Mouse (Mus musculus) R1 (cell line): ENCODE data around the gene Ppard.

Experiments
- DNase-seq: peaks from one replicate; pipeline ENCODE4 v3.0.0-alpha.2; 2018; ENCODE audit warnings: low read depth, low spot score

Ppard gene

DNA sequence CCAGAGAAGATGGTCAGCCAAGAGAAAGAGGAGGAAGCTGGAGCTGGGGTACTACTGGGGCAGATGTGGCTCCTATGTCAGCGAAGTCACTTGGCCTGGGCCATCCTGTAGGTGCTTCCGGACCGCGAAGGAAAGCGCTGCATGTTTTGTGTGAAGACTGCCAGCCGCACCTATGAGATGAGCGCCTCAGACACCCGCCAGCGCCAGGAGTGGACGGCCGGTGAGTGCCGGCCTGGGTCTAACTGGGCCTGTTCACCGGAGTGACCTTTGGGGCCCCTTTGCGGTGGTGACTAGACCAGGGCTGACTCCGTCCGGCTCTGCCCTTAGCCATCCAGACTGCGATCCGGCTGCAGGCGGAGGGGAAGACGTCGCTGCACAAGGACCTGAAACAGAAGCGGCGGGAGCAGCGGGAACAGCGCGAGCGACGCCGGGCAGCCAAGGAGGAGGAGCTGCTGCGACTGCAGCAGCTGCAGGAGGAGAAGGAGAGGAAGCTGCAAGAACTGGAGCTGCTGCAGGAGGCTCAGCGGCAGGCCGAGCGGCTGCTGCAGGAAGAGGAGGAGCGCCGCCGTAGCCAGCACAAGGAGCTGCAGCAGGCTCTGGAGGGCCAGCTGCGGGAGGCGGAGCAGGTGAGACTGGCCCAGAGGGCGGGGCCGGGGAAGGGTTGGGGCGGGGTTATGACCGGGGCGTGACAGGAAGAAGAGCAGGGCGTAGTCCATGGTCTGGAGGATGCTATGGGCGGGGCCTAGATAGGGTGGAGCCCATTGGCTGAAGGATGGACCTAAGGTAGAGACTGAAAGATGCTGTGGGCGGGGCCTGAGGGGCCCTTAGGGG, 8.7 kb upstream of the Ppard start:
- peak; percentile 100 for DNase-seq

DNA sequence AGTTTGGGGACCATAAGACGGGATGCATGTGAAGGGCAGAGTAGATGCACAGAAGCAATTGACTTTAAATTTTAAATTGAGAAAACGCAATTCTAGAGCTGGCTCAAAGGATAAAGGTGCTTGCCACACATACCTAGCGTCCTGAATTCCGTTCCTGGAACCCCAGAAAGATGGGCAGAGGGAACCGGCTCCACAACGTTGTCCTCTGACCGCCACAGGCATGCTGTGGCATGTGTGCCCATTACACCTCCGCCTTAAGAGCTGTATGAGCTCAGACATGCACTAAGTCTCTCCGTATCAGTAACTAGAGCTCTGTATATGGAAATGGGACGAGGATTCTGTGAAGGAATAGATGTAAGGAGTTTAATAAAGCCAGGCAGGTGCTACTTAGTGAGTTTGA, 7.9 kb upstream of the Ppard start:
- DNase-seq = no peak

DNA sequence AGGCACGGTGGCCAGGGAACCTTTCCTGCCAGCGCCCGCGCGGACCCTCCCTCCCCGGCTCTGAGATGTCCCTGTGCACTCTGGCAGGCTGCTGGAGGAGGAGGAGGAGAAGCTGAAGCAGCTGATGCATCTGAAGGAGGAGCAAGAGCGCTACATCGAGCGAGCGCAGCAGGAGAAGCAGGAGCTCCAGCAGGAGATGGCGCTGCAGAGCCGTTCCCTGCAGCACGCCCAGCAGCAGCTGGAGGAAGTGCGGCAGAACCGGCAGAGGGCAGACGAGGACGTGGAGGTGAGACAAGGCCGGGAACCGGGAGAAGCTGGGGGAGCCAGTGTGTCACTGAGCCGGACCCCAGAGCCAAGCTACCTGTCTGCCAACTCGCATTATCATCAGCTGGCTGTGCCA, 6.5 kb upstream of the Ppard start:
- peak; percentile 92 for DNase-seq

GRCm38 (mm10) chr17:28230486-28230885, 2.0 kb upstream of the Ppard start:
- peak; percentile 54 for DNase-seq

- DNase-seq = peak; percentile 85
Observed at GRCm38 (mm10) chr17:28231026-28231736, 1.3 kb upstream of the Ppard start.

DNA sequence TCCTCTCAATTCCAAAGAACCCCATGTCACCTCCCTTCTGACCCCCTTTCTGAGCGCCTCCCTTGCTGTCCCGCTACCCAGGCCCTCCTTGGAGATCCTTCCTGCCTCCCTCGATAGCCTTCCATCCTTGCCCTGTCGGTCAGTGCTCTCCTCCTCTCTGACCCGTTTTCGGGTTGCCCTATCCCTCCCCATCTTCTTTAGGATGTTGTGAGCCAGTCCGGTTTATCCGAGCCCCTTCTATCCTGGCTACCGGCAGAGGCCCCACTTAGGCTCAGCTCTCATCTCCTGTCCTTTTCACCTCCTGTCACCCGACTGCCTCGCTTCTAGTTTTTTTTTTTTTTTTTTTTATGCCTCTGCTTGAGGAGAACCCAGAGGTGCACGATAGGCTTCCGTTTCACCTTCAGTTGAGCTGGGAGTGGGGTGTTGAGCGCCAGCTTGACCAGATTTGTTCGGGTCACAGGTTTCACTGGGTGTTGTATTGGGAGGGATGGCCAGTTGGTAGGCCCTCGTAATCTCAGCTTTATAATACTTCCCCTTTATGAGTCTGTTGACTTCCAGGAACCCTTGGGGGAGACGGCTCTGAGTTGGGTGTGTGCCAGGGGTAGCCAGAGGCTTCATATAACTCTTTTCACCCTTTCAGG, 711 bp downstream of the Ppard start:
- DNase-seq = no peak

DNA sequence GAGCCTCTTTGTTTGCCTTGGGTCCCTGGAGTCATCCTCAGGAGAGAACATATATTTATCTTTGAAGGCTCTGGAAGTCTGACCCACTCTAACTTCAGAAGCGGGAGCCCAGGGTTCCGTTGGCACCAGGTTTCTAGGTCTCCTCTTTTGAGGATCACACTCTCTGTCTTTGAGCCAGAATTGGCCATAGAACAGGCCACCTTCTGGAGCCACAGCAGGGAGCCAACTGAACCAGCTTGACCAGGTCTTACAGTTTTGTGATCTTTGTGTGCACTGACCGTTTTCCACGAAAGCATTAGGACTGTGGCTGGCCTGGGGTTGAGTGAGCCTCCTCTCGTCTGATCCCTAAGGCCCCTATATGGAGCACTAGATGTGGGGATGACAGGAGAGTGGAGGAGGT, 2.1 kb downstream of the Ppard start:
- no peak for DNase-seq

GRCm38 (mm10) chr17:28235982-28236635, 3.6 kb downstream of the Ppard start:
- no peak for DNase-seq

GRCm38 (mm10) chr17:28236636-28237015, 4.1 kb downstream of the Ppard start:
- DNase-seq = peak; percentile 39

GRCm38 (mm10) chr17:28237362-28237761, 4.9 kb downstream of the Ppard start:
- DNase-seq = no peak

GRCm38 (mm10) chr17:28237874-28238273, 5.4 kb downstream of the Ppard start:
- no peak for DNase-seq

GRCm38 (mm10) chr17:28240846-28241245, 8.3 kb downstream of the Ppard start:
- no peak for DNase-seq

GRCm38 (mm10) chr17:28242296-28242695, 9.8 kb downstream of the Ppard start:
- no peak for DNase-seq

DNA sequence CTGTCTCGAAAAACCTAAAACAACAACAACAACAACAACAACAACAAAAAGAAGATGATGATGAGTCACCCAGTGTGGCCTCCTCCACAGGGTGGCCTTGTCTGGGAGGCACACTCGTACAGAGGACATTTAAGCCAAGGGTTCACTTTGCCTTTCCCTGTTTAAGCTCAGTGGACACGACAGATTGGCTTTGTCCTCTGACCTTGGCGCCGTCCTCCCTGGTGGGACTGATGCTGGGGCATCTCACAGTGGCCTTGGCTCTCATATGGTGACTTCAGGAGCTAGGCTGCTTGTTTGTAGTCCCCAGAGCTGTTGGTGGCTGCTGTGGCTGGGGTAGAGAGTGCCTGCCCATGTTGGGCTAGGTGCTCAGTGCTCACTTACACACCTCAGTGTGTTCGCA, 11.7 kb downstream of the Ppard start:
- no peak for DNase-seq

DNA sequence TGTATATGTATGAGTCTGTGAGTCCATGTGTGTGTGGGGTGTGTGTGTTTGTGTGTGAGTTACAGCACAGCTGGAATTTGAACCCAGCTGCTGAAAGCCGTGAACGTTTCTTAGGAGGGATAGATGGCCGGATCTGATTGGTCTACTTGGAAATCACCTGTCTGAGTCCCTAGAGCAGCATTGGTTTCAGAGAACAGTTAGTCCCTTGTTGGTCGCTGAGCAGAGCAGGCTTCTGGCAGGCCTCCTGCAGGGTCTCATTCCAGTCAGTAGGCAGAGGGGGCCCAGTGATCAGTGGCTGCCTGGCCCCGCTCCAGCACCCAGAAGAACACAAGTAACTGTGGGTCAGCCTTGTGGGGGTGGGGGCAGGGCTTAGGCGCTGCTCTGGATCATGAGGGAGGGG, 12.2 kb downstream of the Ppard start:
- DNase-seq = peak; percentile 46

- no peak for DNase-seq
Observed at GRCm38 (mm10) chr17:28246640-28247039, 14.1 kb downstream of the Ppard start.

DNA sequence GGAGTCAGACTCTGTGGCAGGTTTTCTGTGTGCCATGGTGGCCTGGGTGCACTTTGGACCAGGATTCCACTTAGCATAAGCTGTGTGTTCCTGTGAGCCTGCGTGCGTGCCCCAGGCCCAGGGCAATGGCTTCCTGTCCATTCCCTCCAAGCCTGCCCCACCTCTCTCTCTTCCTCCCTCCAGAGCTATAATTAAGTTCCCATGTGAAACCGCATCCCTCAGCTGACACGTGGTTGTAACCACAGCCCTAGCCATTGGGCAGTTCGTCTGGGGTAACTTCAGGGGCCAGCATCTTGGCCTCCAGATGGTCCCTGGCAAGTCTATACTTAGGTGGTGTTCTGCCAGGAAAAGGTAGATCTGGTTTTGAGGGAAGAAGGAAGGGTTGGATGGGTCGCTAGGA, 15.1 kb downstream of the Ppard start:
- no peak for DNase-seq

- no peak for DNase-seq
Observed at GRCm38 (mm10) chr17:28249062-28249461, 16.6 kb downstream of the Ppard start.

GRCm38 (mm10) chr17:28251579-28252280, 19.2 kb downstream of the Ppard start:
- DNase-seq = no peak

DNA sequence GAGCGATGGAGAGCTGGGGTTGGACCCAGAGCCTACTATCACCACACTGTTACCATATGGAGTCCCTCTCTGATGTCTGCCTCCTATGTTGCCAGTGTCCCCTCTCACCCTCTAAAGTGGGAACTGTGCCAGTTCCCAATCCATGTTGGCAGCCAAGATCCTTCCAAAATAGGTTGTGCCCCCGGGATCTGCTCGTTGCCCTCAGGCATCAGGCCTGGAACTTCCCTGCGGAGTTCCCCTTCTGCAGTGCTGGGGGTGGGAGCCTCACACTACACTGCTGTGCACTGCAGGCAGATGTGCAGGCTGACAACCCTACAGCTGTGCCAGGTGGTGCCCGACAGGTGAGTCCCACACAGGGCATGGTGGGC, 19.8 kb downstream of the Ppard start:
- no peak for DNase-seq

- no peak for DNase-seq
Observed at GRCm38 (mm10) chr17:28253216-28253615, 20.7 kb downstream of the Ppard start.

- no peak for DNase-seq
Observed at GRCm38 (mm10) chr17:28254804-28255203, 22.3 kb downstream of the Ppard start.
